Mouse (Mus musculus): ENCODE data around the gene Sugt1.

GRCm38 (mm10) chr14:79606392-79606791, 18.9 kb downstream of the Sugt1 start:
- TF ChIP-seq CTCF (IDR thresholded peaks at IDR 0.05; ENCODE audit: control insufficient read depth, insufficient read depth, low read length) = no peak
- TF ChIP-seq POLR2A (IDR thresholded peaks at IDR 0.05; ENCODE audit: borderline replicate concordance, control insufficient read depth, low read depth, low read length) = no peak

Measured in bone marrow, adult 2 months (tissue).